Mouse (Mus musculus) heart, embryonic 16.5 days (tissue): Measurements from ENCODE around the gene Zcchc9. TPM values are rescaled to one million over a fixed set of nuclear protein-coding genes. Genes with fewer than 3 reads are reported as not detected.

ENCODE experiments used
- ATAC-seq: fragments of 200-750 bp; cut with Nextera tagmentation; replicated peaks from 2 replicates; pipeline ENCODE4 v1.8.0; 2017; ENCODE audit warnings: moderate number of reproducible peaks; ENCODE audit not compliant: insufficient read depth, low FRiP score; ENCODE audit errors: extremely low read depth
- H3K27ac ChIP-seq: fragments of 300-500 bp; sonication (generic); 2 replicates; pipeline ENCODE4 v1.5.1; 2014; ENCODE audit warnings: mild to moderate bottlenecking, low read length, control low read depth, moderate library complexity
- H3K27me3 ChIP-seq: fragments of 300-500 bp; sonication (generic); 2 replicates; pipeline ENCODE4 v1.6.1; 2014; ENCODE audit warnings: low read length, mixed read lengths; ENCODE audit not compliant: control insufficient read depth, insufficient read depth
- H3K36me3 ChIP-seq: fragments of 300-500 bp; sonication (generic); 2 replicates; pipeline ENCODE4 v1.6.1; 2014; ENCODE audit not compliant: control insufficient read depth, insufficient read depth
- H3K4me1 ChIP-seq: fragments of 300-500 bp; sonication (generic); 2 replicates; pipeline ENCODE4 v1.6.1; 2014; ENCODE audit warnings: low read length, mixed read lengths; ENCODE audit not compliant: control insufficient read depth, insufficient read depth
- H3K4me2 ChIP-seq: fragments of 300-500 bp; sonication (generic); 2 replicates; pipeline ENCODE4 v1.6.1; 2014; ENCODE audit warnings: low read depth, mild to moderate bottlenecking, control low read depth, low read length
- H3K4me3 ChIP-seq: fragments of 300-500 bp; sonication (generic); 2 replicates; pipeline ENCODE4 v1.5.1; 2014; ENCODE audit warnings: mild to moderate bottlenecking, control low read depth, low read length
- H3K9ac ChIP-seq: fragments of 300-500 bp; sonication (generic); 2 replicates; pipeline ENCODE4 v1.6.1; 2014; ENCODE audit warnings: low read length, control low read depth
- H3K9me3 ChIP-seq: fragments of 300-500 bp; sonication (generic); replicated peaks from 2 replicates; pipeline ENCODE4 v1.6.1; 2016; ENCODE audit warnings: low read length; ENCODE audit not compliant: control insufficient read depth
- WGBS: fragments of 180-500 bp; shearing (Covaris S2); extraction: QIAGEN DNeasy Blood & Tissue Kit; methylation state at CpG from one replicate; pipeline ENCODE4 v1.1.7; 2014; 5-methylcytosine and 5-hydroxymethylcytosine counted together
- polyA plus RNA-seq: library from polyadenylated mRNA; unstranded; fragments of >200 nt; fragmentation: Nextera tagmentation; extraction: Ambion mirVana; gene quantifications from 2 replicates; pipeline ENCODE4 v1.2.1, GENCODE M21; 2015

Gene Zcchc9
- polyA plus RNA-seq, result 25.3 and 26.5 TPM in 2 replicates

- ATAC-seq, result peak; percentile 98
- Histone ChIP-seq H3K4me1 (peaks cover 8% of the 10 kb centered on the region), H3K27ac (peak within 1 kb of the TSS; percentile 95), H3K36me3 (peaks cover 14% of the 10 kb centered on the region), H3K9ac (peak within 1 kb of the TSS; percentile 91), H3K9me3 (no peaks in the 10 kb centered on the region), H3K4me2 (peak within 1 kb of the TSS; percentile 71), H3K4me3 (peak within 1 kb of the TSS; percentile 74), H3K27me3 (no peaks in the 10 kb centered on the region)
- WGBS, result under 1% methylated on average over 50 of the region's 50 CpGs
These were observed at the start of gene Zcchc9 for GRCm38 (mm10) chr13:91807155-91807839. Gene Zcchc9 (minus strand): TSS chr13:91807705.

GRCm38 (mm10) chr13:91854412-91854811 lies 46.9 kb upstream of the Zcchc9 start:
- WGBS, result 76% methylated on average over 3 of the region's 3 CpGs
- H3K4me3 ChIP-seq, result no peak overlapping the region
- H3K4me1 ChIP-seq, result no peaks in the 10 kb centered on the region
- no peaks in the 10 kb centered on the region for H3K27me3 ChIP-seq
- H3K27ac ChIP-seq, result no peak overlapping the region
- no peaks in the 10 kb centered on the region for H3K36me3 ChIP-seq
- H3K4me2 ChIP-seq, result no peak overlapping the region
- no peak for ATAC-seq
- 0 out of 2 replicates have a peak, but pooled peaks cover 4% of the 10 kb centered on the region for H3K9me3 ChIP-seq
- H3K9ac ChIP-seq, result no peak overlapping the region

GRCm38 (mm10) chr13:91827876-91828275 lies 20.4 kb upstream of the Zcchc9 start:
- no peaks in the 10 kb centered on the region for H3K9me3 ChIP-seq
- H3K4me1 ChIP-seq, result no peaks in the 10 kb centered on the region
- no peaks in the 10 kb centered on the region for H3K27me3 ChIP-seq
- H3K4me2 ChIP-seq, result no peak overlapping the region
- no peaks in the 10 kb centered on the region for H3K36me3 ChIP-seq
- no peak overlapping the region for H3K27ac ChIP-seq
- ATAC-seq, result no peak
- H3K4me3 ChIP-seq, result no peak overlapping the region
- H3K9ac ChIP-seq, result no peak overlapping the region

- H3K27me3 ChIP-seq, result no peaks in the 10 kb centered on the region
- 70% methylated on average over 2 of the region's 2 CpGs for WGBS
- no peak overlapping the region for H3K27ac ChIP-seq
- no peaks in the 10 kb centered on the region for H3K36me3 ChIP-seq
- H3K4me3 ChIP-seq, result no peak overlapping the region
- no peaks in the 10 kb centered on the region for H3K4me1 ChIP-seq
- no peak for ATAC-seq
- no peaks in the 10 kb centered on the region for H3K9me3 ChIP-seq
- no peak overlapping the region for H3K4me2 ChIP-seq
- no peak overlapping the region for H3K9ac ChIP-seq
These were observed 18.6 kb upstream of the Zcchc9 start for GRCm38 (mm10) chr13:91826066-91826465.

- Histone ChIP-seq H3K4me2 (no peak overlapping the region), H3K4me3 (no peak overlapping the region), H3K4me1 (no peaks in the 10 kb centered on the region), H3K27ac (no peak overlapping the region), H3K27me3 (no peaks in the 10 kb centered on the region), H3K36me3 (no peaks in the 10 kb centered on the region), H3K9me3 (no peaks in the 10 kb centered on the region), H3K9ac (no peak overlapping the region)
- WGBS, result 68% methylated on average over 4 of the region's 4 CpGs
- ATAC-seq, result no peak
These were observed 17.5 kb upstream of the Zcchc9 start for GRCm38 (mm10) chr13:91824845-91825550.

GRCm38 (mm10) chr13:91823735-91824134 lies 16.2 kb upstream of the Zcchc9 start:
- no peak overlapping the region for H3K9ac ChIP-seq
- H3K27ac ChIP-seq, result no peak overlapping the region
- H3K27me3 ChIP-seq, result no peaks in the 10 kb centered on the region
- no peaks in the 10 kb centered on the region for H3K36me3 ChIP-seq
- H3K4me3 ChIP-seq, result no peak overlapping the region
- no peaks in the 10 kb centered on the region for H3K9me3 ChIP-seq
- H3K4me2 ChIP-seq, result no peak overlapping the region
- no peak for ATAC-seq
- 64% methylated on average over 6 of the region's 6 CpGs for WGBS
- no peaks in the 10 kb centered on the region for H3K4me1 ChIP-seq

GRCm38 (mm10) chr13:91814670-91815069 lies 7.2 kb upstream of the Zcchc9 start:
- no peak for ATAC-seq
- no peaks in the 10 kb centered on the region for H3K27me3 ChIP-seq
- H3K36me3 ChIP-seq, result no peaks in the 10 kb centered on the region
- no peaks in the 10 kb centered on the region for H3K4me1 ChIP-seq
- no peak overlapping the region for H3K4me3 ChIP-seq
- H3K27ac ChIP-seq, result no peak overlapping the region
- no peak overlapping the region for H3K4me2 ChIP-seq
- no peak overlapping the region for H3K9ac ChIP-seq
- 87% methylated on average over 5 of the region's 5 CpGs for WGBS
- peaks cover 8% of the 10 kb centered on the region; the same call in 1 of the 2 replicates for H3K9me3 ChIP-seq

GRCm38 (mm10) chr13:91809476-91809875 lies 2.0 kb upstream of the Zcchc9 start:
- Histone ChIP-seq H3K36me3 (peaks cover 11% of the 10 kb centered on the region; the same call in 1 of the 2 replicates), H3K4me1 (peaks cover 8% of the 10 kb centered on the region), H3K27me3 (no peaks in the 10 kb centered on the region), H3K4me3 (no peak overlapping the region), H3K27ac (no peak overlapping the region), H3K9ac (no peak overlapping the region), H3K9me3 (0 out of 2 replicates have a peak, but pooled peaks cover 8% of the 10 kb centered on the region), H3K4me2 (no peak overlapping the region)
- ATAC-seq, result no peak
- 31% methylated on average over 2 of the region's 2 CpGs for WGBS

- no peak for ATAC-seq
- Histone ChIP-seq H3K4me3 (peak overlapping the region; percentile 74), H3K4me2 (peak overlapping the region; percentile 71), H3K27ac (peak overlapping the region; percentile 95), H3K4me1 (peaks cover 8% of the 10 kb centered on the region), H3K27me3 (no peaks in the 10 kb centered on the region), H3K9ac (peak overlapping the region; percentile 91), H3K36me3 (peaks cover 14% of the 10 kb centered on the region), H3K9me3 (no peaks in the 10 kb centered on the region)
- 34% methylated on average over 20 of the region's 20 CpGs for WGBS
These were observed 520 bp upstream of the Zcchc9 start for GRCm38 (mm10) chr13:91807874-91808575.
